Mouse (Mus musculus) kidney, postnatal 25 days (tissue): ENCODE measurements around the gene Zfhx2.
"Not testable (repeated sequence)": the region's sequence is repeated elsewhere in the genome, so short reads cannot be mapped to it uniquely, and the experiment has no call there.

Experiments
- DNase-seq, 2 experiments: peaks; one replicate each; pipeline ENCODE4 v3.0.0; 2021; ENCODE audit warnings: mixed read lengths in 2 of 2

Gene Zfhx2

DNA sequence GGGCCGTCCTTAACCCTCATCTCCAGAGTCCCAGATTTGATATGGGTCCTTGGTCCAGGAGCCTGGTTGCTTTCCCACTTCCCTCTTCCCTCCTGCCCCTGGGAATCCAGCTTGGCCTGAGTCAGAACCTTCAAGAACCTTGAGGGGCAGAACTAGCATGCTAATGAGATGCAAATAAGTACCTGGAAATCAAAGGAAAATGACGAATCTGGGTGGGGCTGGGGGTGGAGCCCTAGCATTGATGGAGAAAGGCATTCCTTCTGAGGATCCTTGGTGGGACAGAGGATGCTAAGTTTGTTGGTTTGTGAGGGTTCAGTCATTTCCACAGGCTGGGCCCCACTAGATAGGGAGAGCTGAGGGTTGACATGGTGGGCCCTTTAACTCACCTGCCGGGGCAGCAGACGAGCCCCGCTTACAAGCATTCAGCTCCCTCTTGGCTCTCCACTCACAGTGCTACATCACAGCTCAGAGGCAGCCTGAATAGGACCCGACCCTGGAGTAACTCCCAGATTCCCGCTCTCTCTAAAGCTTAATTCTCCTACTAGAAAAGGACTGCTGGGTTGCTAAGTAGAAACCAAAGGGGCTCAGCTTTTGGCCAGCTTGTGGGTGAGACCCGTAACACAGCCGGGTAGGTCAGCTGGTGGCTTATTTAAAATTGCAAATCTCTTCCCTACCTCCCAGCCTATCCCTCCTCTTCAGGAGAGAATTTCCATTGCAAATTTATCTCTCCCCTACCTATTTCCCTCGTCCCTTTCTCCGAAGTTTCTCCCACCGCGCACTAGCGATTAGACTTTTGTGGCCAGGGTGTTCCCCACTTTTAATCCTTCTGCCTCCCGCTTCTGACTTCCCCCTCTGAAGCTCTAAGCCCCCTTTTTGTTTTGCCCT is 14.4 kb downstream of the Zfhx2 start:
- no peak for DNase-seq

- no peak for DNase-seq
Observed at GRCm38 (mm10) chr14:55076956-55077355, 15.2 kb downstream of the Zfhx2 start.

DNA sequence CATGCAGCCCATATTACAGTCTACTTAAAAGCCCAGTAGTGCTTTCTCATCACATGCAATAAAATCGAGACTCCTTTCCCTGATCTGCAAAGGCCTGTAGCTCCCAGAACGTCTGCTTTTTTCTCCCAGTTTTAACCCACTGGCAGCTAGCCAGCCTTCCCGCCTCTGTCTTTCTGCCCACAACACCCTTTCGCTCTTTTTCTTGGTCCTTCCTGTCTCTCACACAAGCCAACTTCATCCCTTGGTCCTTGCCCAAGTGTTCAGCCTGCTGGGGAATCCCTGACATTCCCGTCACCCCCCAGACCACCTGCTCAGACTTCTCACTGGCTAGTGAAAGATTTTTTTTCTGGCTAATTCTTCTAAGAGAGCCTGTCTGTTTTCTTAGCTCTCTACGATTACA is 15.9 kb downstream of the Zfhx2 start:
- DNase-seq = peak in 1 of 2 experiments; percentile 20

DNA sequence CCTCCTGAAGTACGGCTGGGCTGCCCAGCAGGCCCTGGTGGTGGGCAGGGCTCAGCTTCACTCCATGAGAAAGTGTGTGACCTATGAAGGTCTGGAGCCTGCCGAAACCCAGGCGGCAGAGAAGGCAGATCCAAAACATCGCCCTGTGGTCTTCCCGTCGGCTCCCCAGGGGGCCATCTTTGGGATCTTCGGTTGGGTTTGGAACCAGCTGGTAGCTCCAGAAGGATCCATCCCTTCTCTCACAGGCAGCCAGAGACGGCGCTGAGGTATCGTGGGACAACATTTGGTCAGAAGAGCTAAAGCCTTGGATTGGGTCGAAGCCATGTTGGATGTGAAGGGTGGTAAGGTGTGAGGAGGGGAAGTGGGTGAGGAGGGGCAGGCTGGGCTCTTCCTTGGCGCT is 17.7 kb downstream of the Zfhx2 start:
- no peak for DNase-seq

- DNase-seq = no peak
Observed at GRCm38 (mm10) chr14:55071756-55072155, 20.4 kb downstream of the Zfhx2 start.

- DNase-seq = no peak
Observed at GRCm38 (mm10) chr14:55066042-55066441, 26.1 kb downstream of the Zfhx2 start.

DNA sequence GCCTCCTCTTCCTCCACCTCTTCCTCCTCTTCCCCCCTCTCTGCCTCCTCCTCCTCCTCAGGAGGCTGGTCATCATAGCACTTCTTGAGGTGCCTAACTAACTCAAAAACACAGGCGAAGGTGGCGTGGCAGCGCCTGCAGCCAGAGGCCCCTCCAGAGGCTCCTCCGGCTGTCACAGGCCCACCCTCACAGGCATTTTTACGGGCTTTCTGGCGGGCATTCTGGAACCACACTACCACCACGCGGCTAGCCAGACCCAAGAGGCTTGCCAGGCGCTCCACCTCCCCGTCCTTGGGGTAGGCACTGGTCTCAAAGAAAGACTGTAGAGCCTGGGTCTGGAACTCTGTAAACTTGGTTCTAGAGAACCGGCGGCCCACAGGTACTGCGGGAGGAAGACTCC is 26.7 kb downstream of the Zfhx2 start:
- peak in 1 of 2 experiments; percentile 36 for DNase-seq

GRCm38 (mm10) chr14:55064481-55065370 is 27.4 kb downstream of the Zfhx2 start:
- DNase-seq = peak in 1 of 2 experiments; percentile 33

- DNase-seq = no peak
Observed at GRCm38 (mm10) chr14:55063581-55064381, 28.3 kb downstream of the Zfhx2 start.

DNA sequence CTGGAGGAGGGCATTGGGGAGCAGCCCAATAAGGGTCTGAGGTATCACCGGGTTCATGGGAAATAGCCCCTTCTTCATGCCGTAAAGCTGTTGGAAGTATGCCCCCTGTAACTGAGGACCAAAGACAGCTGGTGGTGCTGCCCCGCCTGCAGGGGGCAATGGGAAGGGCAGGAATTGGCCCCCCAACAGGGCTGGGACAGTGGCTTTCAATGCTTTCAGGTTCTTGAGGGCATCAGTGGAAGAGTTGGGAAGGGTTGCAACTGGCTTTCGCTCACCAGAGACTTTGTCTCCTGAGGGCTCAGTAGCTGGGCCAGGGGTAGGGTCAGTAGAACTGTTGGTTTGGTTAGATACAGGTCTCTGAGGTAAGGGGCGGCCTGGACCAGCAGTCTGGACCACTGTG is 29.0 kb downstream of the Zfhx2 start:
- no peak for DNase-seq

- DNase-seq = peak in 1 of 2 experiments; percentile 32
Observed at GRCm38 (mm10) chr14:55062626-55063025, 29.5 kb downstream of the Zfhx2 start.

- no peak for DNase-seq
Observed at GRCm38 (mm10) chr14:55061845-55062244, 30.3 kb downstream of the Zfhx2 start.

- peak; percentile 52 to 76 for DNase-seq
Observed at GRCm38 (mm10) chr14:55059931-55060330, 32.2 kb downstream of the Zfhx2 start.

- no peak for DNase-seq
Observed at GRCm38 (mm10) chr14:55059009-55059408, 33.1 kb downstream of the Zfhx2 start.

GRCm38 (mm10) chr14:55055167-55055834 is 36.8 kb downstream of the Zfhx2 start:
- peak; percentile 43 to 54 for DNase-seq

DNA sequence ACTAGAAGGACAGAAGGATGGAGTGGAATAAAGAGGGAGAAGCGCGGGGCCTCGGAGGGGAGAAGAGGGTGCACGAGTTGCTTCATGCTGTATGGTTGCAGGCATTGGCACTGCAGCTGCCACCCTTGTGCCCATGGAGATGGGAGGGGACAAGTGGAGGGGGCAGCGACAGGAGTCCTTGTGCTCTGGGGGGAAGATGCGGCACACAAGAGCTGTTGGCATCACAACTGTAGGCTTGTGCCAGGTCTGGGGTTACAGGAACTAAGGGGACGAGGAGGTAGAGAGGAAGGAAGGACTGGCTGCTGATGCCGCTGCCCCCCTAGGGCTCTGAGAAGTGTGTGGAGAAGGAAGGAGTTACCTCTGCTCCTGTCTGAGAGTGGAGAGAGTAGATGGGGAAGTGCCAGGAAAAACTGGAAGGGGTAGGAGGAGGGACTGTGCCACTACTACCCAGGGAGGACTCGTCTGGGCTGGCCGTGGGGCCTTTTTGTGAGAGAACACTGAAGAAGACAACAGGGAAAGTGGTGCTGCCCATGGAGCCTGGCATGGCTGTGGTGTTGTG is 37.9 kb downstream of the Zfhx2 start:
- DNase-seq = no peak

- DNase-seq = peak; percentile 45 to 71
Observed at GRCm38 (mm10) chr14:55053708-55054190, 38.4 kb downstream of the Zfhx2 start.

- no peak for DNase-seq
Observed at GRCm38 (mm10) chr14:55053050-55053449, 39.1 kb downstream of the Zfhx2 start.

GRCm38 (mm10) chr14:55052496-55052895 is 39.6 kb downstream of the Zfhx2 start:
- DNase-seq = peak; percentile 44 to 58

GRCm38 (mm10) chr14:55047971-55048531 is 44.1 kb downstream of the Zfhx2 start:
- no peak for DNase-seq

DNA sequence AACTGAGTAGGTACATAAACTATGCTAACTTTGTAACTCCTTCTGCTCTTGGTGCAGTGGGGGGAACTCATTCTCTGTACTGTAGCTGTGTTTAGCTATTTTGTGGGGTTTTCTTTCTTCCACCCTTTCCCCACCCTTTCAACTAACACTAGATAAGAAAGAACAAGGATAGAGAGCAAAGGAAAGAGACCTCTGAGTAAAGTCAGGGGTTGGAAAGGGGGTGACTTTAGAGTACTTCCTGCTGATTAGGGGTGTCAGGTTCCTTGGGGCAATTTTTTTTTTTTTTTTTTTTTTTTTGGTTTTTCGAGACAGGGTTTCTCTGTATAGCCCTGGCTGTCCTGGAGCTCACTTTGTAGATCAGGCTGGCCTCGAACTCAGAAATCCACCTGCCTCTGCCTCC is 48.4 kb downstream of the Zfhx2 start:
- not testable (repeated sequence) for DNase-seq
